Mouse (Mus musculus) bone marrow, adult 2 months (tissue): ENCODE measurements around the gene Gm20661.

Experiments used
- CTCF ChIP-seq: fragments of 200-500 bp; IDR thresholded peaks from 2 replicates; pipeline ENCODE4 v1.5.1; 2011; ENCODE audit warnings: low read length, control low read depth; ENCODE audit not compliant: control insufficient read depth, insufficient read depth
- POLR2A ChIP-seq: fragments of 200-500 bp; IDR thresholded peaks from 2 replicates; pipeline ENCODE4 v1.6.1; 2011; ENCODE audit warnings: low read depth, mild to moderate bottlenecking, control low read depth, low read length, borderline replicate concordance; ENCODE audit not compliant: control insufficient read depth

DNA sequence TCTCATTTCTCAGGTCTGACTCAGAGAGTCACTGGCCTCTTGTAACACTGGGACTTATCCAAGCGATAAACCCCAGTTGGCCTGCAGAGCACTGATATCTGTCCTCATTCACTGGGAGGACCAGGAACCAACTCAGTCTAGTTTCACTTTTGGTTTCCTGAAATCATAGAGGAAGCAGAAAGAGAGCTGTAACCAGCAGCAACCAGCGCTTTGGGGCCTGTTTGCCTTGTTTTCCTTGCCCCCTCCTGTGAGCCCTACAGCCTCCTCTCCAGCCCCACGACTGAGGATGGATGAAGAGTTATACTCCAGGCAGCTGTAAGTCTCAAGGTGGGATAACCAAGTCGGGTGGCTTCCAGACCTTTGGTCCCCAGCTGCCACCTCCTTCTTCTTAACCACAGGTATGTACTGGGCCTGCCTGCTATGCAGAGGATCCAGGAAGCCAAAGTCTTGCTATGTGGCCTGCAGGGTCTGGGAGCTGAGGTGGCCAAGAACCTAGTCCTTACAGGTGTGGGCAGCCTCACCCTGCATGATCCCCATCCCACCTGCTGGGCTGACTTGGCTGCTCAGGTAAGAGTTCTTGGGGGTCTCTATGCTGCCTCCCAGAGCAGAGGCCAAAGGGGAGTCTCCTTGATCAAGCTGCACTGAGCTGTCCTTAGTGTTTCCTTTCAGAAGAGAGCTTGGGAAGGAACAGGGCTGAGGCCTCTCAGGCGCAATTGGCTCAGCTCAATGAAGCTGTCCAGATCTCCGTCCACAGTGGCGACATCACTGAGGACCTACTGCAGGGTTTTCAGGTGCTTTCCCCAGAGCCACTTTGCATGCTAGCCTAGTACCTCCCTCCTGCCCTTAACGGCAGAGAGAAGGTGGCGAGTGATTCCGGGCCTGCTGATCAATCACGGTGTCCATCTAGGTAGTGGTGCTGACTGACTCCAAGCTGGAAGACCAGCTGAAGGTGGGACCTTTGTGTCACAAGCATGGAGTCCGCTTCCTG, 7.2 kb upstream of the Gm20661 start, which contains the start of gene Uba7:
- TF ChIP-seq POLR2A (no peak; the same call in 1 of the 2 replicates), CTCF (no peak)
